Mouse (Mus musculus): Measurements from ENCODE around the gene Adgrf5.
"Not testable (repeated sequence)": the region's sequence is repeated elsewhere in the genome, so short reads cannot be mapped to it uniquely, and the experiment has no call there.

Gene Adgrf5

GRCm38 (mm10) chr17:43460245-43461181 lies 100.3 kb downstream of the Adgrf5 start:
- in situ Hi-C loops (cut with MboI): loop anchor here (25.0 kb wide), 1 partner anchor 448 kb away; the partner anchor contains the start of gene Tnfrsf21

- in situ Hi-C loops (cut with MboI): loop anchor here (25.0 kb wide), 1 partner anchor 458 kb away; the partner anchor contains the start of gene Tnfrsf21
Measured at GRCm38 (mm10) chr17:43470039-43470438, 109.8 kb downstream of the Adgrf5 start.

GRCm38 (mm10) chr17:43472558-43472957 lies 112.3 kb downstream of the Adgrf5 start:
- in situ Hi-C loops (cut with MboI): loop anchor here (25.0 kb wide), 1 partner anchor 460 kb away; the partner anchor contains the start of gene Tnfrsf21

- in situ Hi-C loops (cut with MboI): loop anchor here (25.0 kb wide), 1 partner anchor 462 kb away; the partner anchor contains the start of gene Tnfrsf21
Measured at GRCm38 (mm10) chr17:43474775-43475174, 114.5 kb downstream of the Adgrf5 start.

- in situ Hi-C loops (cut with MboI): no loop called here
Measured at GRCm38 (mm10) chr17:43477621-43478020, 117.4 kb downstream of the Adgrf5 start.

GRCm38 (mm10) chr17:43485982-43486381 lies 125.7 kb downstream of the Adgrf5 start:
- in situ Hi-C loops (cut with MboI): no loop called here

GRCm38 (mm10) chr17:43488439-43489151 lies 128.3 kb downstream of the Adgrf5 start:
- in situ Hi-C loops (cut with MboI): no loop called here

- in situ Hi-C loops (cut with MboI): not testable (repeated sequence)
Measured at GRCm38 (mm10) chr17:43490371-43490770, 130.1 kb downstream of the Adgrf5 start.

GRCm38 (mm10) chr17:43495502-43495901 lies 135.3 kb downstream of the Adgrf5 start:
- in situ Hi-C loops (cut with MboI): no loop called here

- in situ Hi-C loops (cut with MboI): no loop called here
Measured at GRCm38 (mm10) chr17:43497521-43497920, 137.3 kb downstream of the Adgrf5 start.

- in situ Hi-C loops (cut with MboI): no loop called here
Measured at GRCm38 (mm10) chr17:43500513-43500912, 140.3 kb downstream of the Adgrf5 start.

- in situ Hi-C loops (cut with MboI): no loop called here
Measured at GRCm38 (mm10) chr17:43501223-43501622, 141.0 kb downstream of the Adgrf5 start.

- in situ Hi-C loops (cut with MboI): no loop called here
Measured at GRCm38 (mm10) chr17:43501631-43502030, 141.4 kb downstream of the Adgrf5 start.

GRCm38 (mm10) chr17:43502592-43502991 lies 142.3 kb downstream of the Adgrf5 start, which contains the start of gene Mep1a:
Gene Mep1a (minus strand): TSS chr17:43502812.
- in situ Hi-C loops (cut with MboI): no loop called here

- in situ Hi-C loops (cut with MboI): no loop called here
Measured at GRCm38 (mm10) chr17:43503861-43504593, 143.8 kb downstream of the Adgrf5 start.

GRCm38 (mm10) chr17:43504594-43504934 lies 144.3 kb downstream of the Adgrf5 start:
- in situ Hi-C loops (cut with MboI): no loop called here

Measured in mature B cell (primary cell).